8 mouse cellular contexts compared by ENCODE assay signal in the genomic region with DNA sequence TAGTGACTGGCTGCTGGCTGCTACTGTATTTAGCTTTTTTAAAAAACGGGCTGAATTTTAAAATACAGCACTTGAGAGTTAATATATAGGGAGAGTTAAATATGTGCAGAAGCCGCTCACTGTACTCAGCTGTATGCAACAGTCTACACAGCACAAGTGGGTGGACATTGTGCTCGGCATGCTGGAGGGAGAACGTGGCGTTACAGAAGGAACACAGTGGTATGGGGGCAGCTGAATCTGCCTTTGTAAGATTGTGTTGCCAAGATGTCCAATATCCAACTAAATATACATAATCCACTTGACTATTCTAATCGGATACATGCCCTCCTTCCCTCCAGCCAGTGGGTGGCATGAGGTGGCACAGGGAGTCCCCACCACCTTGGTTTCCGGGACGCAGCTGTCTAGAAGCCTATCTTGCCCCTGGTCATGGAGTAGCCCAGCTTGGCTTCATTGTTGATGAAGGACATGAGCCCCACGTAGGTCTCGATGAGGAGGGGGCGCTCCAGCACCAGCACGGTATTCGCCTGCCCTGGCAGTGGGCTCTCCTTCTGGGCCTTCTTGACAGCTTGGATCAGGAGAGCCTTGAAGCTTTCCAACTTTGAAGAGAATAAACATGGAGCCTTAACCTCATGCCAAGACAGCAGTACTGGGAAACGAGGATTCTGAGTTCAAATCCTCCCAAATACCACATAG. TPM values are rescaled to one million over a fixed set of nuclear protein-coding genes. Genes with fewer than 3 reads are reported as not detected.
"Had no signal": no experiment of that assay in that cellular context is flagged by ENCODE, and none has a peak within 500 bp of the region (broad histone marks: within the 10 kb centered on the region; RNA-seq: fewer than 3 reads in every experiment).

No protein-coding gene starts in this region.

- ATAC-seq: midbrain, embryonic 15.5 days had no signal

- H3K27me3 ChIP-seq: limb, embryonic 13.5 days; lung, embryonic 15.5 days; megakaryocyte, embryonic 14.5 days; midbrain, embryonic 15.5 days; neural tube, embryonic 13.5 days had no signal

- H3K27ac ChIP-seq: kidney, postnatal 0 days; limb, embryonic 13.5 days; lung, embryonic 15.5 days; macrophage; midbrain, embryonic 15.5 days; neural tube, embryonic 13.5 days had no signal

- H3K9me3 ChIP-seq: limb, embryonic 13.5 days; lung, embryonic 15.5 days; megakaryocyte, embryonic 14.5 days; midbrain, embryonic 15.5 days; neural tube, embryonic 13.5 days had no signal

- H3K4me2 ChIP-seq: lung, embryonic 15.5 days; midbrain, embryonic 11.5 days; neural tube, embryonic 13.5 days had no signal

- H3K4me3 ChIP-seq: limb, embryonic 13.5 days; lung, embryonic 15.5 days; neural tube, embryonic 13.5 days had no signal

- H3K9ac ChIP-seq: limb, embryonic 13.5 days; lung, embryonic 15.5 days; midbrain, embryonic 15.5 days; neural tube, embryonic 13.5 days had no signal

RNA-seq across cellular contexts. Expression of gene Megf6, which starts 12.4 kb away (rescaled TPM):
- polyA plus RNA-seq: macrophage had no signal

RNA-seq across cellular contexts. Expression of gene Trp73, which starts 18.1 kb away (rescaled TPM):
- polyA plus RNA-seq: macrophage; neural tube, embryonic 13.5 days had no signal
